Mouse (Mus musculus) stomach, postnatal 0 days (tissue): Measurements from ENCODE around the gene Pcnx3. TPM values are rescaled to one million over a fixed set of nuclear protein-coding genes. Genes with fewer than 3 reads are reported as not detected.

ENCODE experiments used
- ATAC-seq: fragments of 200-750 bp; cut with Nextera tagmentation; 2 replicates; pipeline ENCODE4 v1.8.0; 2017; ENCODE audit not compliant: low FRiP score, low TSS enrichment
- DNase-seq: peaks from one replicate; pipeline ENCODE4 v3.0.0-alpha.2; 2016; ENCODE audit warnings: low spot score
- H3K27ac ChIP-seq: fragments of 300-500 bp; sonication (generic); replicated peaks from 2 replicates; pipeline ENCODE4 v1.5.1; 2014; ENCODE audit warnings: mild to moderate bottlenecking, control low read depth
- H3K27me3 ChIP-seq: fragments of 300-500 bp; sonication (generic); 2 replicates; pipeline ENCODE4 v1.6.1; 2014; ENCODE audit warnings: low read length; ENCODE audit not compliant: control insufficient read depth, insufficient read depth
- H3K36me3 ChIP-seq: fragments of 300-500 bp; sonication (generic); 2 replicates; pipeline ENCODE4 v1.6.1; 2014; ENCODE audit warnings: low read length, mixed read lengths; ENCODE audit not compliant: control insufficient read depth, insufficient read depth
- H3K4me1 ChIP-seq: fragments of 300-500 bp; sonication (generic); replicated peaks from 2 replicates; pipeline ENCODE4 v1.6.1; 2014; ENCODE audit warnings: antibody characterized with exemption; ENCODE audit not compliant: control insufficient read depth, insufficient read depth
- H3K4me2 ChIP-seq: fragments of 300-500 bp; sonication (generic); replicated peaks from 2 replicates; pipeline ENCODE4 v1.6.1; 2014; ENCODE audit warnings: low read depth, mild to moderate bottlenecking, control low read depth, moderate library complexity
- H3K4me3 ChIP-seq: fragments of 300-500 bp; sonication (generic); 2 replicates; pipeline ENCODE4 v1.5.1; 2014; ENCODE audit warnings: low read depth, low read length, control low read depth
- H3K9ac ChIP-seq: fragments of 300-500 bp; sonication (generic); 2 replicates; pipeline ENCODE4 v1.6.1; 2014; ENCODE audit warnings: mild to moderate bottlenecking, low read length, control low read depth, mixed read lengths
- H3K9me3 ChIP-seq: fragments of 300-500 bp; sonication (generic); 2 replicates; pipeline ENCODE4 v1.6.1; 2016; ENCODE audit warnings: low read length; ENCODE audit not compliant: control insufficient read depth
- CTCF ChIP-seq: IDR thresholded peaks from 2 replicates; pipeline ENCODE4 v1.5.1; 2016; ENCODE audit warnings: antibody characterized with exemption, low read depth, mild to moderate bottlenecking, moderate library complexity
- EP300 ChIP-seq: optimal IDR thresholded peaks from 2 replicates; pipeline ENCODE3; 2016; ENCODE audit warnings: antibody characterized with exemption
- WGBS: fragments of 180-500 bp; shearing (Covaris S2); extraction: QIAGEN DNeasy Blood & Tissue Kit; methylation state at CpG from one replicate; pipeline ENCODE4 v1.1.7; 2014; 5-methylcytosine and 5-hydroxymethylcytosine counted together
- polyA plus RNA-seq: library from polyadenylated mRNA; unstranded; fragments of >200 nt; fragmentation: Nextera tagmentation; extraction: Ambion mirVana; gene quantifications from 2 replicates; pipeline ENCODE4 v1.2.1, GENCODE M21; 2015

Gene Pcnx3
- polyA plus RNA-seq, 1 experiment from 2014 or later: 6.5 TPM

DNA sequence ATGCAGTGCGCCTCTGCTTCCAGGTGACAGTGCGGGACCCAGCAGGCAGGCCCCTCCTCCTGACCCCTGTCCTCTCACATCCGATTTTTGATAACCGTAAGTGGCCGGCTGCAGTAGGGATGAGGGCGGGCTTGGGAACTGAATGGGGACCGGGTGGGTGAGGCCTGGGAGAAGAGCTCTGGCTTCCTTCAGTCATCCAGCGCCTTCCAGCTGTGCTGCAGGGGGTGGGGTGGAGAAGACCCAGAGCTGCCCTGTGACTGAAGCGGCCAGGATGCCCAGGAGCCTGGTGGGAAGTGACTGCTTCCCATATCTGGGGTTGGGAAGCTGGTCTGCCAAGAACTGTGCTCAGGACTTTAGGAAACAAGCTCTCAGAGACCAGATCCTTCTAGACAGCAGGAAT lies 48.4 kb downstream of the Pcnx3 start:
- H3K27me3 ChIP-seq: no peaks in the 10 kb centered on the region
- no peak overlapping the region for H3K4me2 ChIP-seq
- H3K9ac ChIP-seq: no peak overlapping the region
- no peak for ATAC-seq
- TF ChIP-seq EP300 (no peak), CTCF (no peak)
- H3K9me3 ChIP-seq: no peaks in the 10 kb centered on the region
- 61% methylated on average over 9 of the region's 9 CpGs for WGBS
- H3K36me3 ChIP-seq: peaks cover 38% of the 10 kb centered on the region
- DNase-seq: no peak
- H3K4me3 ChIP-seq: no peak overlapping the region
- H3K27ac ChIP-seq: no peak overlapping the region
- peaks cover 5% of the 10 kb centered on the region for H3K4me1 ChIP-seq

DNA sequence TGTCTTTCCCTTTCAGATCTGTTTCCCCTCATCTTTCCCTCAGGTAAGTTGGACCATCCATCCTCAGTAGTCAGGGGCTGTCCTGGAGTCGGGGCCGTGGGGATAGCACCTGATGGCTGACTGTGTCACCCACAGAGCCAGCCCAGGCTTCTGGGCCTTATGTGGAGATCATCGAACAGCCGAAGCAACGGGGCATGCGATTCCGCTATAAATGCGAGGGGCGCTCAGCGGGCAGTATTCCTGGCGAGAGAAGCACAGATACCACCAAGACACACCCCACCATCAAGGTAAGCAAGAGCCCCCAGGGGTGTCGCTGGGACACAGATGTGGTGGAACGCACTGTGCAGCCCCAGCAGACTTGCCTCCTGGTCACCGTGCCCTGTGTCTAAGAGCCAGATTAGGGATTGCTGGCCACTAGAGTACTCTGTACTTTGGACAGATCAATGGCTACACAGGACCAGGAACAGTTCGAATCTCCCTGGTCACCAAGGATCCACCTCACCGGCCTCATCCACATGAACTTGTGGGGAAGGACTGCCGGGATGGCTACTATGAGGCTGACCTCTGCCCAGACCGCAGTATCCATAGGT lies 50.2 kb downstream of the Pcnx3 start:
- 85% methylated on average over 18 of the region's 18 CpGs for WGBS
- Histone ChIP-seq H3K36me3 (peaks cover 35% of the 10 kb centered on the region), H3K4me2 (peak overlapping the region; percentile 94), H3K27me3 (no peaks in the 10 kb centered on the region), H3K4me1 (peaks cover 5% of the 10 kb centered on the region), H3K9ac (peak overlapping the region; percentile 93), H3K27ac (peak overlapping the region; percentile 96; the same call in 1 of the 2 replicates), H3K4me3 (peak overlapping the region; percentile 85), H3K9me3 (no peaks in the 10 kb centered on the region)
- no peak for DNase-seq
- ATAC-seq: no peak
- TF ChIP-seq CTCF (no peak), EP300 (no peak)

DNA sequence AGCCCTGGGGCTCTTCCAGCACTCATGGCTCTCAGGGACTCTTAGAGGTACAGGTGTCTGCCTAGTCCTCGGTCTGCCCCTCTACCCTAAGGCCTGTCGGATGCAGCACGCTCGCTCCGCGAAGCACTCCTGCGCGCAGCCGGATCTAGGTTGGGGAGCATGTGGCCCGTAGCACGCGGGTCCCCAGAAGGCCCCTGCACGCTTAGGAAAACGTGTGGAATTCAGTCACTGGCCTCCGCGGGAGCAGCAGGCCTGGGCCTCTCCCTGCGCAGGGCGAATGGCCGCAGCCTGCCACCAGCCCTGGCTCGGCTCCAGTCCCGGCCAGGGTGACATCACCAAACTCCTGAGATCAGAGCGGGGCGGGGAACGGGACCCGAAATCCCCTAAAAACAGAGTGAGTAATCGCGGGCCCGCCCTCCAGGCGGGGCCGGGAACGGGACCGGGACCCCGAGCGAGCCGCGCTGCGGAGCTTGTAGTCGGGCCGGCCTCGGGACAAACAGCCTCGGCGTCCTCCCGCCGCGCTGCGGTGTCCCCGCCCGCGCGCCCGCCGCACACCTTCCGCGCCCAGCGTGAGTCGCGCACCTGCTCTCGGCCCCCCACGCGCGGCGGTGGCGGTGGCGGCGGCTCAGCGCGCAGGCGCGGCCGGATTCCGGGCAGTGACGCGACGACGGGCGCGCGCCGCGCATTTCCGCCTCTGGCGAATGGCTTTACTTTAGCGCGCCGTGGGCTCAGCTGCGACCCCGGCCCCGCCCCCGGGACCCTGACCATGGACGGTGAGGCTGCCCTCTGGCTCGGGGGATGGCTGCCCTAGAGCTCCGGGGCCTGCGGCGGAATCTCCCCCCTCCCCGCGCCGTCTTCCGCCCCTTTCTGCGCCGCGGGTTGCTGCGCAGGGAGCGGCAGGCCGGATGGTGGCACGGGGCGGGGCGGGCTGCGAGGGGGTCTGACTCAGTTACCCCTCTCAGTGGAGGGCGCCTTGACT lies 51.4 kb downstream of the Pcnx3 start, which contains the start of gene Rela:
TSS of gene Rela (plus strand) at position 415 of the 979 bp plus-strand sequence.
- Histone ChIP-seq H3K9ac (peak within 1 kb of the TSS; percentile 93), H3K4me1 (peaks cover 5% of the 10 kb centered on the region), H3K4me2 (peak within 1 kb of the TSS; percentile 94), H3K27me3 (no peaks in the 10 kb centered on the region), H3K4me3 (peak within 1 kb of the TSS; percentile 85), H3K36me3 (peaks cover 28% of the 10 kb centered on the region), H3K27ac (peak within 1 kb of the TSS; percentile 96), H3K9me3 (no peaks in the 10 kb centered on the region)
- DNase-seq (peak; percentile 93), ATAC-seq (peak; percentile 87)
- no peak for TF ChIP-seq EP300
- peak; percentile 9; the same call in 1 of the 2 replicates for TF ChIP-seq CTCF
- under 1% methylated on average over 89 of the region's 109 CpGs for WGBS

DNA sequence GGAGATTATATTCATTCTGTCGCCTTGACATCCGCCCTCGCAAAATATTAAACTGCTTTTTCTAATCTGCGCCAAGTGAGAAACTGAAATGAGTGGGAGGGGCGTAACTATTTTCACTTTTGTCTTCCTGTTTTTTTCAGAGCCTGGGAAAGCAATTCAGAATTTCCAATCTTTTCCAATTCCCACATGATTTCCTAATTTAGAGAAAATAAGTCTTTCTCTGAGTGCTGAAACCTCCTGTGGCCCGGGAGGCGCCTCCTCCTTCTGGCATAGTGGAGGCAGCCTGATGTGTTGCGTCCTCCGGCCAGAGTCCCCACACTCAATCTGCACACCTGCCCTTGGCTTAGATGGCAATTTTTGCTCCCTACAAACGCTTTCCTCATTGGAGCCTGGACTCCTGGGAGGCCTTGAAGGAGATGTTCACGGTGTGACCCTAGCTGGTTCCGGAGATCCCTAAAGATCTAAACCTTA lies 52.1 kb downstream of the Pcnx3 start:
- ATAC-seq (no peak), DNase-seq (no peak)
- TF ChIP-seq CTCF: no peak
- TF ChIP-seq EP300: no peak
- Histone ChIP-seq H3K27me3 (no peaks in the 10 kb centered on the region), H3K9me3 (no peaks in the 10 kb centered on the region), H3K9ac (peak overlapping the region; percentile 93), H3K4me1 (peaks cover 5% of the 10 kb centered on the region), H3K4me2 (peak overlapping the region; percentile 94), H3K36me3 (peaks cover 21% of the 10 kb centered on the region), H3K4me3 (peak overlapping the region; percentile 85), H3K27ac (peak overlapping the region; percentile 96)
- 30% methylated on average over 12 of the region's 12 CpGs for WGBS

DNA sequence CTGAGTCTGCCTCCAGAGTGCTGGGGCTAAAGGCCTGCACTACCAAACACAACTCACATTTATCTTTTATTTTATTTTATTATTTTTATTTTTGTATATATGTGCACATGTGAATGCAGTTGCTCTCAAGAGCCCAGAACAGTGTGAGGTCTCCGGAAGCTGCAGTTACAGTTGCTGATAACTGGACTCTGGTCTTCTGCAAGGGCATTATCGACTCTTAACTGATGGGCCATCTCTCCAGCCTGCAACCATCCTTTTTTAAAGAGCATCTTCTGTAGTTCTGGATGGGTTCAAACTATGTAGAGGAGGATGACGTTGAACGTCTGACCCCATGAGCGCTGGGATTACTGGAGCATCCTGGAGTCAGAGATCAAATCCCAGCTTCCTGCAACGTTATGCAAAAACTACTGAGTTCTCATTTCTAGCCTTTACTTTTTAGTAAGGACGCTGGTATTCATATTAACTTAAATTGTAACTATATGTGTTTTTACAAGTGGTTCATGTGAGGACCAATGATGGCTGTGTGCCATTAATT lies 52.6 kb downstream of the Pcnx3 start:
- peaks cover 5% of the 10 kb centered on the region for H3K4me1 ChIP-seq
- H3K4me3 ChIP-seq: no peak overlapping the region
- H3K9ac ChIP-seq: 0 out of 2 replicates have a peak overlapping the region, but pooled peaks have one; percentile 93
- no peak overlapping the region; the same call in 1 of the 2 replicates for H3K4me2 ChIP-seq
- peaks cover 17% of the 10 kb centered on the region for H3K36me3 ChIP-seq
- no peak for ATAC-seq
- DNase-seq: no peak
- 65% methylated on average over 7 of the region's 7 CpGs for WGBS
- H3K27me3 ChIP-seq: no peaks in the 10 kb centered on the region
- TF ChIP-seq EP300 (no peak), CTCF (no peak)
- no peaks in the 10 kb centered on the region for H3K9me3 ChIP-seq
- 0 out of 2 replicates have a peak overlapping the region, but pooled peaks have one; percentile 96 for H3K27ac ChIP-seq
